Mouse (Mus musculus): ENCODE results near the gene Ip6k2.

DNA sequence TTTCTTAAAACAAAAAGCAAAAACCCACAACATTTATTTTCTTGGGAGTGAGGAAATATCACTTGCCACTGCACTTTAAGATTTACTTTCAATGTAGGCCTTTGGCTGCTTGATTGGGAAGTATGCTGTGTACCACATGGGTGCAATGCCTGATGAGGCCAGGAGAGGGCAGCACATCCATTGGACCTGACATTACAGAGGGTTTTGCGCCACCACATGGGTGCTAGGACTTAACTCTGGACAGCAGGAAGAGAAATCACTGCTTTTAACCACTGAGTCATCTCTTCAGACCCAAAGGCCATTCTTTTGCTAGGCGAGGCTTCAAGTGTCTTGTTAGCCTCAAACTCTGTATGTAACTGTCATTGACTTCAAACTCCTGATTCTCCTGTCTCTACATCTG lies 23.8 kb upstream of the Ip6k2 start:
- TF ChIP-seq POLR2A (IDR thresholded peaks at IDR 0.05; ENCODE audit: low read depth, low read length): no peak
- TF ChIP-seq CTCF (IDR thresholded peaks at IDR 0.05; ENCODE audit: borderline replicate concordance, insufficient read depth, low read length): peak; percentile 84; the same call in 1 of the 2 replicates

All from embryonic fibroblast, embryonic 13.5 days (primary cell).